Mouse (Mus musculus): ENCODE measurements around the gene Gars.

Gars gene

GRCm38 (mm10) chr6:55038671-55039445 is 1.1 kb downstream of the Gars start:
- no peak for DNase-seq

GRCm38 (mm10) chr6:55039446-55039783 is 1.6 kb downstream of the Gars start:
- no peak for DNase-seq

GRCm38 (mm10) chr6:55040031-55040430 is 2.2 kb downstream of the Gars start:
- DNase-seq = no peak

GRCm38 (mm10) chr6:55043206-55043605 is 5.4 kb downstream of the Gars start:
- no peak for DNase-seq

GRCm38 (mm10) chr6:55044542-55044941 is 6.7 kb downstream of the Gars start:
- no peak for DNase-seq

GRCm38 (mm10) chr6:55045326-55045725 is 7.5 kb downstream of the Gars start:
- no peak for DNase-seq

- peak; percentile 19 for DNase-seq
Observed at GRCm38 (mm10) chr6:55049186-55049585, 11.4 kb downstream of the Gars start.

- no peak for DNase-seq
Observed at GRCm38 (mm10) chr6:55054491-55054890, 16.7 kb downstream of the Gars start.

GRCm38 (mm10) chr6:55057427-55057826 is 19.6 kb downstream of the Gars start:
- DNase-seq = no peak

GRCm38 (mm10) chr6:55060241-55060825 is 22.5 kb downstream of the Gars start:
- no peak for DNase-seq

GRCm38 (mm10) chr6:55061328-55061727 is 23.5 kb downstream of the Gars start:
- no peak for DNase-seq

- DNase-seq = no peak
Observed at GRCm38 (mm10) chr6:55062200-55062599, 24.4 kb downstream of the Gars start.

GRCm38 (mm10) chr6:55063793-55064476 is 26.1 kb downstream of the Gars start:
- no peak for DNase-seq

- DNase-seq = no peak
Observed at GRCm38 (mm10) chr6:55064477-55064827, 26.6 kb downstream of the Gars start.

- DNase-seq = no peak
Observed at GRCm38 (mm10) chr6:55065903-55066302, 28.1 kb downstream of the Gars start.

GRCm38 (mm10) chr6:55076561-55077255 is 38.9 kb downstream of the Gars start:
- DNase-seq = no peak

GRCm38 (mm10) chr6:55081379-55081778 is 43.6 kb downstream of the Gars start:
- no peak for DNase-seq

GRCm38 (mm10) chr6:55082261-55083051 is 44.6 kb downstream of the Gars start:
- no peak for DNase-seq

- no peak for DNase-seq
Observed at GRCm38 (mm10) chr6:55087355-55087754, 49.5 kb downstream of the Gars start.

GRCm38 (mm10) chr6:55090639-55091038 is 52.8 kb downstream of the Gars start:
- DNase-seq = peak; percentile 37

GRCm38 (mm10) chr6:55091396-55091795 is 53.6 kb downstream of the Gars start:
- peak; percentile 58 for DNase-seq

GRCm38 (mm10) chr6:55093431-55094146 is 55.8 kb downstream of the Gars start:
- DNase-seq = no peak
